Mouse (Mus musculus): Measurements from ENCODE around the gene Stxbp4. TPM values are rescaled to one million over a fixed set of nuclear protein-coding genes. Genes with fewer than 3 reads are reported as not detected.
A peak's percentile ranks its signal among the peaks of the same experiment; 100 is the strongest.

Stxbp4 gene
- polyA plus RNA-seq, 1 experiment from 2014 or later = 21.4 TPM

GRCm38 (mm10) chr11:90586203-90586602 lies 51.7 kb downstream of the Stxbp4 start:
- 85% methylated on average over 8 of the region's 8 CpGs for WGBS

DNA sequence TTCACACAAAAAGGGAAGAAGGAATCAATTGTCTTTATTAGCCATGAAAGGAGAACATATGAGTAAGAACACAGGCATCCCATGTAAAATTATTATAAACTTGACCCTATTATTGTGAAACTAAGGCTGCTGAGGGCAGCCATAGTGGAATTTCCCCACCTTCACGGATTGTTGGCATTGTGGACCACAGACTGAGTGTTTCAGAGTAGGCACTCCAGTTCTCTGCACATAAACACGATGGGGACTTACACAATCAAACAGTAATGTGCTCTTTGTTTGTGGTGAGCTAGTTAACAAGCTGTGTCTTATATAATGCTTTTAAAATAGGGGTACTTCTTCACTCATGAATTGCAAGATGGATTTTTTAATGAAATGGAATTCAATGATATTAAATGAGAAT lies 52.1 kb downstream of the Stxbp4 start:
- Histone ChIP-seq H3K27ac (no peak overlapping the region), H3K4me1 (no peaks in the 10 kb centered on the region), H3K4me3 (no peak overlapping the region), H3K36me3 (replicated peaks) (peaks cover 18% of the 10 kb centered on the region), H3K4me2 (no peak overlapping the region), H3K9ac (no peak overlapping the region), H3K9me3 (no peaks in the 10 kb centered on the region), H3K27me3 (replicated peaks) (no peaks in the 10 kb centered on the region)
- ATAC-seq (replicated peaks) = no peak
- 89% methylated on average over 2 of the region's 2 CpGs for WGBS

More at GRCm38 (mm10) chr11:90586203-90586602, 51.7 kb downstream of the Stxbp4 start:
- no peak overlapping the region for H3K27ac ChIP-seq
- no peak for ATAC-seq (replicated peaks)
- no peaks in the 10 kb centered on the region for H3K4me1 ChIP-seq
- no peak overlapping the region for H3K9ac ChIP-seq
- no peak overlapping the region for H3K4me2 ChIP-seq
- no peak overlapping the region for H3K4me3 ChIP-seq
- peaks cover 18% of the 10 kb centered on the region for H3K36me3 ChIP-seq (replicated peaks)
- H3K27me3 ChIP-seq (replicated peaks) = no peaks in the 10 kb centered on the region
- no peaks in the 10 kb centered on the region for H3K9me3 ChIP-seq

GRCm38 (mm10) chr11:90577057-90577780 lies 60.7 kb downstream of the Stxbp4 start:
- ATAC-seq (replicated peaks) = no peak
- WGBS = 94% methylated on average over 7 of the region's 7 CpGs
- Histone ChIP-seq H3K4me2 (no peak overlapping the region), H3K4me3 (no peak overlapping the region), H3K36me3 (replicated peaks) (no peaks in the 10 kb centered on the region), H3K4me1 (no peaks in the 10 kb centered on the region), H3K27ac (no peak overlapping the region), H3K27me3 (replicated peaks) (no peaks in the 10 kb centered on the region), H3K9ac (no peak overlapping the region), H3K9me3 (no peaks in the 10 kb centered on the region)

DNA sequence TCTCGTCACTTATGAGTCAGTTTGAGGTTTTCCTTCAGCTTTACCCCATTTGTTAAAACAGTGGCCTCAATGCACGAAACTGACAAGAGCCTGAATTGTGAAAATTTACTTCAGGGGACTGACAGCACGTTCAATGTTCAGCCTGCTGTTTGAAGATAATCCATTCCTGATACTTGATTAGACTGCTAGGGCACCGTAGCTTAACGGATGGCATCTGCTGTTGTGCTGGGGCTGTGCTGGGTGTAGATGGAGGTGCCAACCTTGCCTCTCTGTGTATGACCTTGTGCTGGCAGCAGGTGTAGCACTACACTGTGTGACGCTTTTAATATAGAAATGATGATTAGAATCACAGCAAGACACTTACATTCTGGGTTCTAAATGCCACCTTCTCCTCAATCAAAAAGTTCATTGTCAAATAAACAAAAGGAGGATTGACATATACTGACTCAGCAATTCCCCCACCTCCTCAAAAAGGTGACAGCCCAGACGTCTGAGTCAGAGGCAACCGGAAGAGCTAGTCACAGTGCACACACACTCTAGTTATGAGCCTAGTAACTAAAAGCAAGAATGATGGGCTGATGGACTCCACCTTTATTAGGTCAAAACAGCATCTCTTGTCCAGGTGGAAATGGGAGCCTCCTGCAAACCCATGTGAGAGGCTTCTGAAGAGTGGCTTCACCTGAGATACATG lies 61.5 kb downstream of the Stxbp4 start:
- no peak overlapping the region for H3K27ac ChIP-seq
- ATAC-seq (replicated peaks) = no peak
- H3K27me3 ChIP-seq (replicated peaks) = no peaks in the 10 kb centered on the region
- H3K9me3 ChIP-seq = no peaks in the 10 kb centered on the region
- H3K9ac ChIP-seq = no peak overlapping the region
- H3K36me3 ChIP-seq (replicated peaks) = no peaks in the 10 kb centered on the region
- no peaks in the 10 kb centered on the region for H3K4me1 ChIP-seq
- H3K4me3 ChIP-seq = no peak overlapping the region
- 89% methylated on average over 8 of the region's 8 CpGs for WGBS
- H3K4me2 ChIP-seq = no peak overlapping the region

GRCm38 (mm10) chr11:90575491-90576048 lies 62.3 kb downstream of the Stxbp4 start:
- no peak for ATAC-seq (replicated peaks)
- no peak overlapping the region for H3K27ac ChIP-seq
- no peaks in the 10 kb centered on the region for H3K9me3 ChIP-seq
- no peak overlapping the region for H3K4me3 ChIP-seq
- H3K9ac ChIP-seq = no peak overlapping the region
- no peaks in the 10 kb centered on the region for H3K27me3 ChIP-seq (replicated peaks)
- no peaks in the 10 kb centered on the region for H3K36me3 ChIP-seq (replicated peaks)
- WGBS = 97% methylated on average over 7 of the region's 7 CpGs
- H3K4me1 ChIP-seq = no peaks in the 10 kb centered on the region
- no peak overlapping the region for H3K4me2 ChIP-seq

DNA sequence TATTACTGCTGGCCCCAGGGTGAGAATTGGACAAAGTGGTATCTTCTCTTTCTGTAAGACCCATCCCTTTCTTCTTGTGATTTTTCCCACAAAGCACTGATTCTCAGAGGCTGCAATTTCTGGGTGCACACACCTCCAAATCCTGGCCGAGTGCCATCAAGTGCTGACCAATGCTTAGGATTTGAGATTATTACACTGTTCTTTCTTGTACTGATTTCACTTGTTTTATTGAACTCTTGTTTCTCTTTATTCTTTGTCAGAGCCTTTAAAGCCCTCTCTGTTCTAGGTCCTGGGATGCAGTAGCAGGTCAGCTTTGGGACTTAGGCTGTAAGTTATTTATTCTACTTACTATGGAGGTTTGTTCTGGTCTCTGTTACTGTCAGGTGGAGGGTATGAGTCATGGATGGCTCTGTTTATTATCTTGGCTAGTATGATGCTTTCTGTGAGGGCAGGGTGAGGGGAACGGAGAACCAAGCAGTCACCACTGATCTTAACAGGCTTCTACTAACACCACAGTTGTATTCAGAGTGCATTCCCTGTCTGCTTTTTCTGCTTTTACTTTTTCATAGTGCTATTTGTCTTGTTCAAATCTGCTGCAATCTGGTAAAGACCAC lies 67.1 kb downstream of the Stxbp4 start:
- H3K9me3 ChIP-seq = no peaks in the 10 kb centered on the region
- H3K9ac ChIP-seq = no peak overlapping the region
- H3K27me3 ChIP-seq (replicated peaks) = no peaks in the 10 kb centered on the region
- H3K4me3 ChIP-seq = no peak overlapping the region
- no peaks in the 10 kb centered on the region for H3K4me1 ChIP-seq
- ATAC-seq (replicated peaks) = no peak
- no peak overlapping the region for H3K4me2 ChIP-seq
- no peaks in the 10 kb centered on the region; the same call in 1 of the 2 replicates for H3K36me3 ChIP-seq (replicated peaks)
- 86% methylated on average over 2 of the region's 2 CpGs for WGBS
- no peak overlapping the region for H3K27ac ChIP-seq

DNA sequence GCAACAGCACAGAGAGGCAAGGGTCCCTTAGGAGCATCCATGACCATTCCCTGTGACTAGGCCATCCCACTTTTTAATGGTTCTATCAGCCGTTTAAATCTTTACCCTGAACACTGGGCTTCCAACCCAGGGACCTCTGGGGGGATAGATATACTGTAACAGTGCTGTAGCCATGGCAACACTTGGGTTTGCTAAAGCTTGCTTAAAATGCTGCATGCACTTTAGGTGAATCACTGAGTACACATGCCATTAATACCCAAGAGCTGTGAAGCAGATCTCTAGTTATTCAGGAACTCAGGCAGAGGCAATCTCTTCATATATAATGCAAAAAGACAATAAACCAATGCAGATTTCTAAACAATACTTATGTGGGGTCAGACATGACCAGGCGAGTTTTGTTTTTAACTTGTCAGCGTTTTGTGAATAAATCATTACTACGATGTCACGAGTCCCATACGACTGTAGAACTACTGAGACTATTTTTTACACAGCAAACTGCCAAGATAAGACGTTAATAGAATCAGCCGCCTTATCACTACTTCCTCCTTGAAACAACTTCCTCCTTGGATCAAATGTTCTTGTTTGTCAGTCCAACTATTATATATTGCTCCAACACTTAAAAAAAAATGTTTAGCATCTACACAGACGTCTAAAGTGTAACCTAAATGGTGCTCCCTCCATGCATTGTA lies 79.4 kb downstream of the Stxbp4 start:
- peak; percentile 71; the same call in 1 of the 2 replicates for ATAC-seq (replicated peaks)
- no peak overlapping the region for H3K4me2 ChIP-seq
- no peaks in the 10 kb centered on the region for H3K27me3 ChIP-seq (replicated peaks)
- 78% methylated on average over 9 of the region's 9 CpGs for WGBS
- no peak overlapping the region for H3K9ac ChIP-seq
- no peaks in the 10 kb centered on the region for H3K36me3 ChIP-seq (replicated peaks)
- H3K4me1 ChIP-seq = peaks cover 8% of the 10 kb centered on the region; the same call in 1 of the 2 replicates
- no peak overlapping the region for H3K4me3 ChIP-seq
- peak overlapping the region; percentile 55; the same call in 1 of the 2 replicates for H3K27ac ChIP-seq
- no peaks in the 10 kb centered on the region for H3K9me3 ChIP-seq

GRCm38 (mm10) chr11:90556517-90556916 lies 81.4 kb downstream of the Stxbp4 start:
- H3K27me3 ChIP-seq (replicated peaks) = no peaks in the 10 kb centered on the region
- no peak overlapping the region for H3K4me2 ChIP-seq
- no peak overlapping the region for H3K27ac ChIP-seq
- no peaks in the 10 kb centered on the region for H3K36me3 ChIP-seq (replicated peaks)
- no peak overlapping the region for H3K9ac ChIP-seq
- H3K4me3 ChIP-seq = no peak overlapping the region
- peaks cover 23% of the 10 kb centered on the region for H3K4me1 ChIP-seq
- 83% methylated on average over 4 of the region's 4 CpGs for WGBS
- H3K9me3 ChIP-seq = no peaks in the 10 kb centered on the region
- no peak for ATAC-seq (replicated peaks)

- H3K27me3 ChIP-seq (replicated peaks) = no peaks in the 10 kb centered on the region
- H3K36me3 ChIP-seq (replicated peaks) = no peaks in the 10 kb centered on the region
- peaks cover 31% of the 10 kb centered on the region for H3K4me1 ChIP-seq
- no peak overlapping the region for H3K27ac ChIP-seq
- H3K9me3 ChIP-seq = no peaks in the 10 kb centered on the region
- H3K4me2 ChIP-seq = no peak overlapping the region
- no peak overlapping the region for H3K4me3 ChIP-seq
- no peak for ATAC-seq (replicated peaks)
- no peak overlapping the region for H3K9ac ChIP-seq
- WGBS = 66% methylated on average over 5 of the region's 5 CpGs
These were observed 83.9 kb downstream of the Stxbp4 start for GRCm38 (mm10) chr11:90553963-90554362.

DNA sequence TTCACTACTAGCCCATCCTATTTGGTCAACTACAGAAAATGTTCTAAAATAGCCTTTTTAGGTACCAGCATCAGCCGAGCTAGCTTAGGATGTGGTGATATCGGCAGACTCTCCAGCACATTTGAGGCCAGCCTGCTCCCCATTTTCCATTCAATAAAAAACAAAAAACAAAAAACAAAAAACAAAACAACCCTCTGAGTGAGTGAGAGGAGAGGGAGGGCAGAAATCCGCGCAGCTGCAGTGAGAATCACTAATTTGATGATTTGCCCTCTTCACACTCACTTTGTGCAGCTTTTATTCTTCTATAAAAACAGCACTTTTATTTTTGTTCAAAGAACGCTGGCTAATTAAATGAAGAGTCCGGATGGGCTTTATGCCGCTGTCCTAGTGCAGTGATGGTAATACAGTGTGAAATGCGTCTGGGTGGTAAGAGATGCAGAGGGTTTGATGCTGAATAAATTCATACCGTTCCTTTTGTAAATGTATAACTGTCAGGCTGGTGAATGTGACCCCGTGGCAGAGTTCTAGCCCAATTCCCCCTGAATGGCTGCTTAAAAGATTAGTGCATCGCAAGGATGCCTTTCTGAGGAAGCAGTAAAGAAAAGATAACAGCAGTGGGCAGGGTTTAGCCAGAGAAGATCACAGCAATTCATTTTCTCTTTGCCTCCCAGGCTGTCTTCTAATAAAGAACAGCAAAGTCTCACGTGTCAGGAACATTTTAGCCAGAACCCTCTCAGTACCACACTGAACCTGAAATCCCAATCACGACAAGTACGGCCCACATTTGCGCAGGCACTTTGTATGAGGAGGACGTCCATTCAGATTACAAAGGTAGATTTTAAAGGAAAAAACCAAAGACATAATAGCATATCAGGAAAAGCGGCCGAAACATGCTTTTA lies 85.3 kb downstream of the Stxbp4 start:
- WGBS = 18% methylated on average over 18 of the region's 18 CpGs
- Histone ChIP-seq H3K27me3 (replicated peaks) (no peaks in the 10 kb centered on the region), H3K4me2 (peak overlapping the region; percentile 15; the same call in 1 of the 2 replicates), H3K9ac (no peak overlapping the region), H3K36me3 (replicated peaks) (no peaks in the 10 kb centered on the region), H3K4me1 (peaks cover 35% of the 10 kb centered on the region), H3K9me3 (no peaks in the 10 kb centered on the region), H3K4me3 (no peak overlapping the region), H3K27ac (peak overlapping the region; percentile 67)
- peak; percentile 59; the same call in 1 of the 2 replicates for ATAC-seq (replicated peaks)

DNA sequence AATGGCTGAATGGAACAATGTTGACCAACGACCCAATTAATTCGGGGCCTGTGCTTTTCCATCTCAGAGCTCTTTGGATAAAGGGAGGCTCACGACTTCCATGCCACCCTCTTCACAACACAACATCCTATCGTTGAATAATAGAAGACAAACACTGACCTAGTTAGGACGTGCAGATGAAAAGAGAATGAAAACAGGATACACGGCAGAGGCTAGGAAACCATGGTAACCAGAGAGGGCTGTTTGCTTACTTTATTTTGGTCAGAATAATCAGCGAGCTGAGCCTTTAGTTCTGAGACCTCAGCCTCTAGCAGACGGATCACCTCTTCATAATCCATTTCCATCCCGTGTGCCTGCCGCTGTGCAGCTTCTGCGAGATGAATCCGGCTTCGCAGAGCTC lies 89.3 kb downstream of the Stxbp4 start:
- Histone ChIP-seq H3K4me3 (no peak overlapping the region), H3K9me3 (no peaks in the 10 kb centered on the region), H3K27ac (peak overlapping the region; percentile 65), H3K4me1 (peaks cover 35% of the 10 kb centered on the region), H3K27me3 (replicated peaks) (no peaks in the 10 kb centered on the region), H3K9ac (no peak overlapping the region), H3K36me3 (replicated peaks) (no peaks in the 10 kb centered on the region), H3K4me2 (peak overlapping the region; percentile 24)
- 6% methylated on average over 13 of the region's 13 CpGs for WGBS
- peak; percentile 89 for ATAC-seq (replicated peaks)
